Mouse (Mus musculus) activated CD4-positive, CD25-positive, alpha-beta regulatory T cell, adult 4 months (primary cell): ENCODE data around the gene Gm16253. TPM values are rescaled to one million over a fixed set of nuclear protein-coding genes. Genes with fewer than 3 reads are reported as not detected.

Experiments used
- ATAC-seq: one replicate; pipeline ENCODE4 v1.8.0; 2017
- polyA plus RNA-seq, 2 experiments: library from polyadenylated mRNA; unstranded; fragments of 100-300 nt; shearing (Covaris generic); gene quantifications; one replicate each; pipeline ENCODE4 v1.2.1; 2017

The Gm16253 gene
- not detected for polyA plus RNA-seq

- ATAC-seq: peak; percentile 86
These were observed at the start of gene Gm16253 for GRCm38 (mm10) chr3:96576690-96577541. TSS of gene Gm16253 (plus strand) at chr3:96576984.

GRCm38 (mm10) chr3:96528506-96528905 lies 48.3 kb upstream of the Gm16253 start:
- ATAC-seq: no peak

- no peak for ATAC-seq
These were observed 44.7 kb upstream of the Gm16253 start for GRCm38 (mm10) chr3:96532050-96532449.

GRCm38 (mm10) chr3:96534300-96534699 lies 42.5 kb upstream of the Gm16253 start:
- no peak for ATAC-seq

- ATAC-seq: no peak
These were observed 37.5 kb upstream of the Gm16253 start for GRCm38 (mm10) chr3:96539316-96539715.

GRCm38 (mm10) chr3:96540740-96541139 lies 36.0 kb upstream of the Gm16253 start:
- no peak for ATAC-seq

- ATAC-seq: no peak
These were observed 35.3 kb upstream of the Gm16253 start for GRCm38 (mm10) chr3:96541328-96542078.

- no peak for ATAC-seq
These were observed 34.2 kb upstream of the Gm16253 start for GRCm38 (mm10) chr3:96542554-96542953.

GRCm38 (mm10) chr3:96543345-96543744 lies 33.4 kb upstream of the Gm16253 start:
- ATAC-seq: no peak

- no peak for ATAC-seq
These were observed 31.2 kb upstream of the Gm16253 start for GRCm38 (mm10) chr3:96545565-96545964.

GRCm38 (mm10) chr3:96546880-96547279 lies 29.9 kb upstream of the Gm16253 start:
- ATAC-seq: no peak

- peak; percentile 67 for ATAC-seq
These were observed 29.3 kb upstream of the Gm16253 start for GRCm38 (mm10) chr3:96547389-96547960.

- no peak for ATAC-seq
These were observed 28.0 kb upstream of the Gm16253 start for GRCm38 (mm10) chr3:96548824-96549223.

GRCm38 (mm10) chr3:96549346-96549745 lies 27.4 kb upstream of the Gm16253 start:
- ATAC-seq: no peak

GRCm38 (mm10) chr3:96551203-96551602 lies 25.6 kb upstream of the Gm16253 start:
- peak; percentile 58 for ATAC-seq

GRCm38 (mm10) chr3:96551890-96552289 lies 24.9 kb upstream of the Gm16253 start:
- ATAC-seq: no peak

GRCm38 (mm10) chr3:96553601-96554000 lies 23.2 kb upstream of the Gm16253 start:
- no peak for ATAC-seq

GRCm38 (mm10) chr3:96554251-96554650 lies 22.5 kb upstream of the Gm16253 start:
- no peak for ATAC-seq

- no peak for ATAC-seq
These were observed 21.7 kb upstream of the Gm16253 start for GRCm38 (mm10) chr3:96555041-96555596.

- no peak for ATAC-seq
These were observed 20.7 kb upstream of the Gm16253 start for GRCm38 (mm10) chr3:96555999-96556614.

GRCm38 (mm10) chr3:96556651-96557635 lies 19.8 kb upstream of the Gm16253 start:
- peak; percentile 60 for ATAC-seq
